Mouse (Mus musculus): ENCODE measurements around the gene Grk6. TPM values are rescaled to one million over a fixed set of nuclear protein-coding genes. Genes with fewer than 3 reads are reported as not detected.

Grk6 gene
- total and polyA plus RNA-seq, 3 experiments = 27.5 to 53.9 (median 46.0) TPM

GRCm38 (mm10) chr13:55470372-55470771, 25.5 kb downstream of the Grk6 start:
- Histone ChIP-seq H3K9me3 (replicated peaks) (peaks cover 8% of the 10 kb centered on the region), H3K36me3 (replicated peaks) (peaks cover 3% of the 10 kb centered on the region), H3K4me1 (ENCODE audit: insufficient read depth, low read depth, low read length) (peaks cover 26% of the 10 kb centered on the region), H3K4me3 (ENCODE audit: low read depth, low read length) (no peak overlapping the region), H3K27me3 (ENCODE audit: insufficient read depth, low read length) (peaks cover 61% of the 10 kb centered on the region)
- DNase-seq (ENCODE audit: low spot score) (no peak), ATAC-seq (ENCODE audit: extremely low read depth, insufficient number of reproducible peaks, low FRiP score, poor library complexity, severe bottlenecking) (no peak)
- no peak for TF ChIP-seq CTCF (IDR thresholded peaks at IDR 0.05; ENCODE audit: low read depth, low read length)
- no peak for TF ChIP-seq TAL1 (conservative IDR thresholded peaks at IDR 0.05; ENCODE audit: low read depth, low read length)
- TF ChIP-seq GATA1 (IDR thresholded peaks at IDR 0.05; ENCODE audit: borderline replicate concordance, low read length) = no peak

- H3K36me3 ChIP-seq (replicated peaks) = peaks cover 2% of the 10 kb centered on the region
- ATAC-seq (ENCODE audit: extremely low read depth, insufficient number of reproducible peaks, low FRiP score, poor library complexity, severe bottlenecking) (no peak), DNase-seq (ENCODE audit: low spot score) (peak; percentile 90)
- TF ChIP-seq POLR2AphosphoS5 (IDR thresholded peaks at IDR 0.05; ENCODE audit: insufficient replicate concordance, low read depth, low read length) (no peak), CTCF (IDR thresholded peaks at IDR 0.05; ENCODE audit: low read depth, low read length) (peak; percentile 51; the same call in 1 of the 2 replicates)
- H3K4me1 ChIP-seq (ENCODE audit: insufficient read depth, low read depth, low read length) = peaks cover 23% of the 10 kb centered on the region
- H3K4me3 ChIP-seq (ENCODE audit: low read depth, low read length) = peak overlapping the region; percentile 71
- peaks cover 8% of the 10 kb centered on the region for H3K9me3 ChIP-seq (replicated peaks)
- peaks cover 68% of the 10 kb centered on the region for H3K27me3 ChIP-seq (ENCODE audit: insufficient read depth, low read length)
These were observed 26.4 kb downstream of the Grk6 start for GRCm38 (mm10) chr13:55471156-55471818.

- ATAC-seq (ENCODE audit: extremely low read depth, insufficient number of reproducible peaks, low FRiP score, poor library complexity, severe bottlenecking) (no peak), DNase-seq (ENCODE audit: low spot score) (no peak)
- H3K27me3 ChIP-seq (ENCODE audit: insufficient read depth, low read length) = peaks cover 72% of the 10 kb centered on the region
- TF ChIP-seq GATA2 (IDR thresholded peaks at IDR 0.05; ENCODE audit: borderline replicate concordance, low read depth, low read length) = no peak
- no peak for TF ChIP-seq TAL1 (conservative IDR thresholded peaks at IDR 0.05; ENCODE audit: low read depth, low read length)
- no peak for TF ChIP-seq GATA1 (IDR thresholded peaks at IDR 0.05; ENCODE audit: borderline replicate concordance, low read length)
- TF ChIP-seq POLR2AphosphoS5 (IDR thresholded peaks at IDR 0.05; ENCODE audit: insufficient replicate concordance, low read depth, low read length) = no peak
- no peak for TF ChIP-seq CTCF (IDR thresholded peaks at IDR 0.05; ENCODE audit: low read depth, low read length)
- H3K9me3 ChIP-seq (replicated peaks) = peaks cover 8% of the 10 kb centered on the region
- peaks cover 23% of the 10 kb centered on the region for H3K4me1 ChIP-seq (ENCODE audit: insufficient read depth, low read depth, low read length)
- peaks cover 2% of the 10 kb centered on the region for H3K36me3 ChIP-seq (replicated peaks)
- peak overlapping the region; percentile 71 for H3K4me3 ChIP-seq (ENCODE audit: low read depth, low read length)
These were observed 26.9 kb downstream of the Grk6 start for GRCm38 (mm10) chr13:55471819-55472131.

- ATAC-seq (ENCODE audit: extremely low read depth, insufficient number of reproducible peaks, low FRiP score, poor library complexity, severe bottlenecking) (no peak), DNase-seq (ENCODE audit: low spot score) (no peak)
- H3K4me1 ChIP-seq (ENCODE audit: insufficient read depth, low read depth, low read length) = peaks cover 23% of the 10 kb centered on the region
- H3K27me3 ChIP-seq (ENCODE audit: insufficient read depth, low read length) = peaks cover 78% of the 10 kb centered on the region
- peak overlapping the region; percentile 71 for H3K4me3 ChIP-seq (ENCODE audit: low read depth, low read length)
- TF ChIP-seq POLR2AphosphoS5 (IDR thresholded peaks at IDR 0.05; ENCODE audit: insufficient replicate concordance, low read depth, low read length) (no peak), CTCF (IDR thresholded peaks at IDR 0.05; ENCODE audit: low read depth, low read length) (no peak), GATA1 (IDR thresholded peaks at IDR 0.05; ENCODE audit: borderline replicate concordance, low read length) (no peak), GATA2 (IDR thresholded peaks at IDR 0.05; ENCODE audit: borderline replicate concordance, low read depth, low read length) (no peak), TAL1 (conservative IDR thresholded peaks at IDR 0.05; ENCODE audit: low read depth, low read length) (no peak)
- peaks cover 8% of the 10 kb centered on the region for H3K9me3 ChIP-seq (replicated peaks)
- peaks cover 1% of the 10 kb centered on the region for H3K36me3 ChIP-seq (replicated peaks)
These were observed 27.5 kb downstream of the Grk6 start for GRCm38 (mm10) chr13:55472132-55473022.

GRCm38 (mm10) chr13:55473076-55473831, 28.4 kb downstream of the Grk6 start:
- peaks cover 23% of the 10 kb centered on the region for H3K4me1 ChIP-seq (ENCODE audit: insufficient read depth, low read depth, low read length)
- peaks cover 8% of the 10 kb centered on the region for H3K9me3 ChIP-seq (replicated peaks)
- H3K4me3 ChIP-seq (ENCODE audit: low read depth, low read length) = no peak overlapping the region; the same call in 1 of the 2 replicates
- peaks cover 83% of the 10 kb centered on the region for H3K27me3 ChIP-seq (ENCODE audit: insufficient read depth, low read length)
- H3K36me3 ChIP-seq (replicated peaks) = no peaks in the 10 kb centered on the region
- no peak for ATAC-seq (ENCODE audit: extremely low read depth, insufficient number of reproducible peaks, low FRiP score, poor library complexity, severe bottlenecking)
- no peak for TF ChIP-seq GATA1 (IDR thresholded peaks at IDR 0.05; ENCODE audit: borderline replicate concordance, low read length)
- no peak for TF ChIP-seq CTCF (IDR thresholded peaks at IDR 0.05; ENCODE audit: low read depth, low read length)
- TF ChIP-seq GATA2 (IDR thresholded peaks at IDR 0.05; ENCODE audit: borderline replicate concordance, low read depth, low read length) = no peak
- TF ChIP-seq POLR2AphosphoS5 (IDR thresholded peaks at IDR 0.05; ENCODE audit: insufficient replicate concordance, low read depth, low read length) = no peak
- TF ChIP-seq TAL1 (conservative IDR thresholded peaks at IDR 0.05; ENCODE audit: low read depth, low read length) = no peak
- DNase-seq (ENCODE audit: low spot score) = no peak

GRCm38 (mm10) chr13:55473961-55474360, 29.1 kb downstream of the Grk6 start:
- H3K36me3 ChIP-seq (replicated peaks) = no peaks in the 10 kb centered on the region
- DNase-seq (ENCODE audit: low spot score) (no peak), ATAC-seq (ENCODE audit: extremely low read depth, insufficient number of reproducible peaks, low FRiP score, poor library complexity, severe bottlenecking) (no peak)
- TF ChIP-seq GATA1 (IDR thresholded peaks at IDR 0.05; ENCODE audit: borderline replicate concordance, low read length) = no peak
- no peak for TF ChIP-seq POLR2AphosphoS5 (IDR thresholded peaks at IDR 0.05; ENCODE audit: insufficient replicate concordance, low read depth, low read length)
- TF ChIP-seq GATA2 (IDR thresholded peaks at IDR 0.05; ENCODE audit: borderline replicate concordance, low read depth, low read length) = no peak
- no peak for TF ChIP-seq TAL1 (conservative IDR thresholded peaks at IDR 0.05; ENCODE audit: low read depth, low read length)
- no peak for TF ChIP-seq CTCF (IDR thresholded peaks at IDR 0.05; ENCODE audit: low read depth, low read length)
- H3K4me3 ChIP-seq (ENCODE audit: low read depth, low read length) = no peak overlapping the region
- H3K9me3 ChIP-seq (replicated peaks) = peaks cover 8% of the 10 kb centered on the region
- peaks cover 88% of the 10 kb centered on the region for H3K27me3 ChIP-seq (ENCODE audit: insufficient read depth, low read length)
- peaks cover 23% of the 10 kb centered on the region for H3K4me1 ChIP-seq (ENCODE audit: insufficient read depth, low read depth, low read length)
